Mouse (Mus musculus): ENCODE data around the gene Camkmt.

DNA sequence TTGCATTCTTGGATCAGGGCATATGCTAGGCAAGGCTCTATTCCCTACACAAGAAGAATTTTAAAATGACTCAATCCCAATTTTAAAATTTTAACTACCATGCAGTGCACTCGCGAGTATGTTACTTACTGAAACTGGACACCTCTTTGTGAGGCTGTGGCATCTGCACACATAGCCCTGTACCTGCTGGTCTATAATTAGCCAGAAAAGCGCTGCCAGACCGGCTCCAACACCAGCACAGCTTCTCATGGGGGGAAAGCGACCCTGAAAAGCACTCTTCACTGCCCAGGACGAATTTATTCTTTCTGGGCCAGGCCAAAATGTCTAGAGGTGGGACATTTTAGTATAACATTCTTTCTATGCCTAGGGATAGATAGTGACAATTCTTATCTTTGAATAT, 19.7 kb upstream of the Camkmt start:
- TF ChIP-seq CTCF (IDR thresholded peaks at IDR 0.05; ENCODE audit: extremely low read depth, insufficient read length, insufficient replicate concordance, low read depth, low read length) (no peak), POLR2A (IDR thresholded peaks at IDR 0.05; ENCODE audit: low read depth, low read length) (no peak)

Data from small intestine, adult 2 months (tissue).